Mouse (Mus musculus) cerebellum, adult (tissue): ENCODE data around the gene Slc50a1.
A peak's percentile ranks its signal among the peaks of the same experiment; 100 is the strongest.

Source experiments
- ATAC-seq: cut with Nextera tagmentation; 2 replicates; pipeline ENCODE4 v1.9.2; 2017; ENCODE audit warnings: mild to moderate bottlenecking, moderate library complexity, mixed read lengths; ENCODE audit not compliant: insufficient number of reproducible peaks, low FRiP score, low TSS enrichment

The Slc50a1 gene

DNA sequence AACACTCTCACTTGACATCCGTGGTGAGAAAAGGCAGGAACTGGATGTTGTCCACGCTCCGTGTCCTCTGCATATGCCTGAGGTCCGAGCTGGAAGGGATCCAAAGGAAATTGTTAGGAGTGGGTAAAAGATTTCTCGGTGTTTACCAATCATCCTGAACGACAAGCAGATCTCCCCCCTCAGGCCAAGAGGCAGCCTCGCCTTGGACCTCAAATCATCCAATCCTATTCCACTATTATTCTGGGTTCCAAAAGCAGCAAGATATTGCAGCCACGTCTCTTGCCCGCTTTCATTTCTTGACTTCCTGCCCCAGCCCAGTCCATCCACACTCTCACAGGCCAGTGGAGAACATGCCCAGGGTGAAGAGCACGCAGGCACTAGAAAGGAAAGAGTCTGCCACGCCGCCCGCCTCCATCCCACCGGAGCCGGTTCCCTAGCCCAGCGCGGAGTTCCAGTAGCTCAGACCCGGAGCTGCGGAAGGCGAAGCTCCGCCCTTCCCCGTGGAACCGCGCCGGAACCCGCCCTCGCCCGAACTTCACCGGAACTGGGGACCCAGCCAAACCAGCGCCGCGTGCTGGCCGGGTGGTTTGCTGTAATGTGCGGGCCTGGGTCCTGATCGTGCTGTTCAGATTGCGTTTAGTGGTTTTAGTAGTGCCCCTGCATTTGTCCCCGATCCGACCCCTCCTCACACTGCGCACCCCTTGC is at the start of gene Slc50a1:
Gene Slc50a1, minus strand, starts transcription at position 520 of the 705 bp plus-strand sequence.
- ATAC-seq = peak; percentile 69

DNA sequence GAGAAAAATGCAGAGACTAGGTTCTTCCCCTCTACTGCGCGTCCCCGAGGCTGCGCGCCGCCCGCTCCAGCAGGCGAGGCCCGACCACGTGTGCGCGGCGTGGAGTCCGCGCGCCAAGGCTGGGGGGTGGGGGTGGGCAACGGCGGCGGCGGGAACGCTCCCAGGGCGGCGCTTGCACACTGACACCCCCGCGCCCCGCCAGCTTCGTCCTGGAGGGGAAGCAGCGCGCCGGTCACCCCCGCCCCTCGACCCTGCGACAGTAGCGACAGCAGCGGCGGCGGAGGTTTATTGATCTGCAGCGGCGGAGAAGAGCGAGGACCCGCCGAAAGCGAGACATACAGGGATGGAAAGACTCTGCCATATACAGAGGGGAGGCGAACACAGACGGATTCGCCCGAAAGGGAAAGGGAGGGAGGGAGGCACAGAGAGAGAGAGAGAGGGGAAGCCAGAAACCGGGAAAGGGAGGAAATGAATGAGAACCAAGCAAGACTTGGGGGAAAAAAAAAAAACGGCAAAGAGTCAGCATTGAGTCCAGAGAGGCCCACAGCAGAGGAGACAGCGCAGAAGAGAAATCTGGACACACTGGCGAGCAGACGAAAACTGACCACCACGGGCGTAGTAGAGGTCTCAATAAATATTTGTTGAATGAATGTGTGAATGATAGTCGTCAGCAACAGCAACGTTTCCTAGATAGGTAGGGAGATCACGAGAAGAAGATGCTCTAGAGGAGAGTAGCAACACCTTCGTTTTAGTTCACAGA is 49.4 kb upstream of the Slc50a1 start:
- no peak for ATAC-seq

DNA sequence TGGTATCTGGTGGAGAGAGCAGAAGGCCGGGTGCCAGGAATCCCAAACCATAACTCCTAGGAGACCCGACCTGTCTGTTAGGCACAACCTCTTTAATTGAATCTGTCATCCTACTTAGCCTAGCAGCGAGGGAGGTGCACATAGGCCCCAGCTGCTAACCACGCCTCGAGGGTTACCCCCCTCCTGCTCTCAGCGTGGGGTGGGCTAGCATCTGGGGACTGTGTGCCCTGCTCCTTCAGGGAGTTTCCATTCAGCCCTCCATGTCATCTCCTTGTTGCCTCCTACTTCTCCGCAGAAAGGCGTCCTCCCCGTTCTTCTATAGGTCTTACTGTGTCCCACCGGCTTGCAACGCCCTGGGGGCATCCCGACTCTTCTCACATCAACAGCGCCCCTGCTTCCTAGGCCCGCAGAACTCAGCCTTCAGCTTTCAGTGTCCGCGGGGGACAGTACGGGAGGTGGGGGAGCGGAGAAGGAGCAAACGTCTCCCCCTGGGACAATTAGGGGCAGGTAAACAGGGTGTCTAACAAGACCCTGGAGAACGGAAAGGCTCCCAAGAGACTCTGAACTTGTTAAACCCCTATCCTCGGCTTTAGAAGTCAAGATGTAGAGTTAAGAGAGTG is 48.7 kb upstream of the Slc50a1 start:
- ATAC-seq = no peak

DNA sequence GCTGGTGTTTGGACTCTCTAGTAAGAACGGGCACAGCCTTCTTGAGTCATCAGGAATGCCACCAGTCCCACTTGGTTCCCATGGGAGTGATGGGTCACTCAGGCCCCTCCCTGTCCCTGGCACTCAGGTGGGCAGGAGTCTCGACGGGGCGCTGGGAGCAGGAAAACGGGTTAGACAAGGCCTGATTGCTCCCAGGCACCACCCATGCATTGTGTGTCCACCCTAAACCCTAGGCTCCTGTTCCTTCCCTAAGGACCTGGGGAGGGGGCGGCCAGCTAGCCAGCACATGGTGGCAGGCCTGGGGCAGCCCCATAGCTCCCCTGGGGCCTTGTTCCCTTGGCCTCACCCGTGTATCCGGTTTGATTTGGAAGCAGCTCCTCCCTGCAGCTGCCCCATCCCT is 47.9 kb upstream of the Slc50a1 start:
- no peak for ATAC-seq

DNA sequence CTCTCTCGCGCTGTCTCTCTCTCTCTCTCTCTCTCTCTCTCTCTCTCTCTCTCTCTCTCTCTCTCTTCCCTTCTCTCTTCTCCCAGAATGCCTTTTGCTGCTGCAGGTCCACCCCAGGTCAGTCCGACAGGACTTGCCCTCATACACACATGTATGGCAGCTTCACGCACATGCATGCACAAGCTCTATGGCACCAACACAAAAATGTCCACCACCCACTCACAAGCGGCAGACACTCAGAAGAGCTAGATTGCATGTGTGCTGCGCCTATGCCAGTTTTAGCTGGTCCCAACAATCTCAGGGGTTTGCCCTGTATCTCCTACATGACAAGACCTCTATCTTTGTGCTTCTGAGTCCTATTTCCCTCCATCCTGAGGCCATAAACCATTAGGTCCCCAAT is 46.9 kb upstream of the Slc50a1 start:
- no peak for ATAC-seq

DNA sequence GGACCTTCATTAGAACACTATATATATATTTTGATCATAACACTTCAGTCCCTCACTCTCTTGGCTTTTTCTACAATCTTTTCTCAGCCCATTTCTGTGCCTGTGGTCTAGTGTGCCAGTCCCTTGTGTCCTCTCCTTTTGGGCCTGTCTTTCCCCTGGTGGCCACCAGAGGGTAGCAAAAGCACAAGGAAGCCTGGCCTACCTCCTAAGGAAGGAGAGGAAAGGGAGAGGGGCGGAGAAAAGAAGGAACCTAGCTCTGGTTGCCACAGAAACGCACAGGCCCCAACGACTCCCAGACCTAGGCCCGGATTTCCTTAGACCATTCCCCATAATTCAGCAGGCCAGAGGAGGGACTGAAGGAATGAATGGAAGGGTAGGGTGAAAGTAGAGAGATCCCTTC is 46.5 kb upstream of the Slc50a1 start:
- peak; percentile 40; the same call in 1 of the 2 replicates for ATAC-seq

DNA sequence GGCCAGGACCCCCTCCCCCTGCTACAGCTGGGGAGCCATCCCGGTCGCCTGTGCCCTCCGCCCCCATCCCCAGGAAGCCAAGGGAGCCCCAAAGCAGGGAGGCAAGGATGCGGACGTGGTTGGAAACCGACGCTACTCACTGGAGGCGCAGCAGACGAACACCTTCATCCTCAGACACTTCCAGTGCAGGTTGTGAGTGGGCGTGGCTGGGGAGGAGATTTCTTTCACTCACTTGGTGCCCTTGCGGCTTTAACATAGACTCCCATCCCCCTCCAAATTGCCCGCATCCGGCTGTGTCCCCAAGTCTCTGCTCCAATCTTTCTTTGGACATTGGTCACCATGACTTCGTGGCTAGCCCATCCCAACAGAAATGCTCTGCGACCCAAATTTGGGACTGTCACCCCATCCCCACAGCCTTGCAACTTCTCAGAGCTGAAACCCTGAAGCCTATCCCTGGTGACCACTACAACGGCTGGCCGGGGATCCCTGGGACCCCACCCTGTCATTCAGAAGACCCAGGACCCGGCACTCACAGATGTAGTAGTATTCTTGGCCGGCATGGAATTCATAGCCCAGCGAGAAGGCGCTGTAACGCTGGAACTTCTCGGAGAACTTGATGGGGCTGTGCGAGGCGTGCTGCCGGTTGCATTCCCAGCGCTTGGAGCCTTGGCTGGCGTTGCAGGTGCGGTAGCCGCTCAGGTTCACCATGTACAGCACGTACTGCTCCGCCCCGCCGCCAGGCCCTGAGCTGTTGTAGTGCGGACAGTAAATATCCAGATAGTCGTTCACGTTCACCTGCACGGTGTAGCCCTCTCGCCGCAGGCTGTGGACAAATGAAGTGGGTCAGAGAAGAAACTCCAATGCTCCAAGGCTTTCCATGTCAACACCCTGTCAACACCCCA is 45.8 kb upstream of the Slc50a1 start:
- ATAC-seq = no peak

DNA sequence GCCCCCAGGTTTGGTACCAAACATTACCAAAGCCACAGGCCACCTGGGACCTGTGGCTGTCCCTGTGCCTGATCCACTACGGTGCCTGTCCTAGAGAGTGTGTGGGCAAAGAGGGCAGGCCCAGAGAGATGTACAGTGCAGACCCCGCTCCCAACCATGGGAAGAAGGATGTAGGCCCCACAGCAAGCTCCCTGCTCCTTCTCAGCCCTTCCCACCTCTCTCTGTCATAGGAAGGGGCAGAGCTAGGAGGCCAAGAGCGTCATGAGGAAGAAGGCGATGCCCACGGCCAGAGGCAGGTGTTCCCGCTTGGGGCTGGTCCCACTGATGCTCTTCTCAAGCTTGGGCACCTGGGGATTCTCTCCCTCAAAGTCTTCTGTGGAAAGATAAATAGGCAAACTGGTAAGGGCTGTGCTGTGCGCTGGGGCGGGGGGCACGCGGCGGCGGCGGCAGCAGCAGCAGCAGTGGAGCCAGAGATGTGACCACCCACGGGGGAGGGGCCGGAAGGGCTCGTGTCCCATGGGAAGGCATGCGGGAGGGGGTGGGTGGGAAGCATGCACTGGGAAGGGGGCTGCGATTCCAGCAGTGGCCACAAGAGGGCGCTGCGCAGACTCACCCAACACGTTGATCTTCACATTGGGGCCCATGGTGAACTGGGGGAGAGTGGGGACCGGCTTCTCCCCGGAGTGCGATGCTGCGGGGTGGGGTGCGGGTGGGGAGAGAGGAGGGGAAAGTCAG is 45.0 kb upstream of the Slc50a1 start:
- ATAC-seq = 0 out of 2 replicates have a peak, but pooled peaks have one; percentile 9

DNA sequence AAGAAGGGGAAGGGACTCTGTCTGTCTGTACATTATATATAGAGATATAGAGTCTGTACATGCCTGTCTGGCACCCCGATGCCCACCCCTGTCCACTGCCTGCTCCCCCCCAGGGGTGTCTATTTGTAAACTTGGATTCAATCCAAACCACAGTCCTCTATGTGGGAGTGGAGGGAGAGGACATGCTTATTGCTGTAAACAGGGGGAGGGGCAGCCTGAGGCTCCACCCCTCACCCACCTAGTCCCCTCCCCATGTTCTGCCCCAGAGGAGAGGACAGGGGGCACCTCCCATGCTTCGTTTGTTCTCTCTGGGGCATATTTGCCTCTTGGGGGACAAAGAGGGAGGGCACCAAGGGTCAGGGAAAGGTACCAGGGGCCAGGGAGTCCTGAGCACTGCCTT is 44.4 kb upstream of the Slc50a1 start:
- ATAC-seq = no peak

DNA sequence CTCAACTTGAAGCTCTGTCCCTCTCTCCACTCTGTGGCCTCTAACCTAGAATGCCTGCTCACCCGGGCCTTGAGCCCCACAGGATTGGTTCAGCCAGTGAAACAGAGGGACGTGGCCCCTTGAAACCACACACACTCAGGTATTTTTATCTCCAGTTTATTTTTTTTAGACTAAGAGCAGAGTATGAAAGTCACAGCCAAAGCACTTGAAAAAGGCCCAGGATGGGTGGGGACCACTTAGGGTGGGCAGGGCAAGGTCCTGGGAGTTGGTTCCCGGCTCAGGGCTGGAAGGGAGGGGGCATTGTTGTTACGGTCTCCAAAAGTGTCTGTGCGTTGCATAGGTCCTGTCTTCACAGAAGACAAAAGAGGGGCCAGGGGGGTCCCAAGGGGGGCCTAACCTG is 44.0 kb upstream of the Slc50a1 start:
- no peak for ATAC-seq

DNA sequence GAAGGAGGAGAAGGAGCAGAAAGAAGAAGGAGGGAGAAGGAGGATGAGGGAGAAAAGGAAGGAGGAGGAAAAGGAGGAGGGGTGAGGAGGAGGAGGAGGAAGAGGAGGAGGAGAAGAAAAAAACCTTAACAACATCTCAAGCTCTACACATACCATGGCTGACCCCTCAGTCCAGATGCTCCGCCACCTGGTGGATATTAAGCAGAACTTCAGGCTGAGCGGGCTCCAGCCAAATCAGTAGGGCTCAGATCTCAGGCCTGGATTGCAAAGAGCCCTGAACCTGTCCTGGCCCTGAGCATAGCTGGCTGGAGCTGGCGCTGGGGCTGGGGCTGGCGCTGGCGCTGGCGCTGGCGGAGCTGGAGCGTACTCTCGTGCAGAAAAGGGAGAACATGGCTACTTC is 37.7 kb upstream of the Slc50a1 start:
- ATAC-seq = peak; percentile 75

DNA sequence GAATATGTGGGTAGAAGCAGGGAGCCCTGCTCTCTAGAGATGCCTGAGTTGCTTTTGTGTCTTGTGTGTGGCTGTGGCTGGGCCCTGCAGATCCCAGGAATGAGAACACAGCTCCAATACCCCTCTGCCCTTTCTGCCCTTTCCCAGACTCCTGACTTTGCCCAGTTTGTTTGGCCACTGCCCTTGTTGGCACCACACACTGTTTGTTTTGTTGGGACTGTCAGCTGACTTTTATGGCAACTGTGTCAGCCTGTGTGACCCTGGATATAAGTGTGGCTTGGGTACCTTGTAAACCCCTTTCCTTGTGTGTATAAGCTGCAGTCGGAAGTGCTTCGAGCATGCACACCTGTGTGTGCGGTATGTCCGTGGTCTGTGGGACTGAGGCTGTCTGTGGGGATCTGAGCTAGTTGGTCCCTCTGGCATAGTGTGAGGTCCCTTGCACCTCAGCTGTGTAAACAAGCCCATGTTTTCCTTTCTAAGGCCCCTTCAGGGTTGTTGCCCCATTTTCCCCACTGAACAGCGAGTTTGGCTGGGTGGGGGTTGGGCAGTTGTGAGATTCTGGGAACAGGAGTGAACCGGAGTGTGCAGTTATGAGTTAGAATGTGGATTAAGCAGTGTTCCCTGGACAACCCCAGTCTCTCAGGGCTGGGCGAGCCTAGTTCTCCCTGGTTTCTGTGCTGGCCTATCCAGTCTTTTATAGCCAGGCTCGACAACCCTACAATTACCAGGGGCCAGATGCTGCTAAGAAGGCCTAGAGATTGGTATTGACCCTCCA is 35.4 kb upstream of the Slc50a1 start:
- no peak for ATAC-seq

DNA sequence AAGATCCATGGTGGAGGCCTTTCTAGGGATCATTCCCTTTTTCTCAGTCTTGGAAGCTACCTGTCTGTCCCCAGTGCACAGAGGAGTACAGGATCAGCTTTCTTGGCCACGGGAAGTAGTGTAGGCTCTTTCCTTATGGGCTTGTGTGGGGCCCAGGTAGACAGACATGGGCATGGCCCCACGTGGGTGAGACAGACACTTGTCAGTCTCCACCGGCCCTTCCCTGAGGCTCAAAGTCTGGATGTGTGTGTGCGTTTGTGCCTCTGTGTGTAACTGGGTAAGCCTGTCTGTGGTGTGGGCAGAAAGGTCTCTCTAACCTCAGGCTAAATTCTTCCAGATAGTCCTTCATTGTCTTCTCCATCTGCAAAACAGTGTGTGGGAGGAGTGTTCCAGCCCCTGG is 34.7 kb upstream of the Slc50a1 start:
- ATAC-seq = no peak

DNA sequence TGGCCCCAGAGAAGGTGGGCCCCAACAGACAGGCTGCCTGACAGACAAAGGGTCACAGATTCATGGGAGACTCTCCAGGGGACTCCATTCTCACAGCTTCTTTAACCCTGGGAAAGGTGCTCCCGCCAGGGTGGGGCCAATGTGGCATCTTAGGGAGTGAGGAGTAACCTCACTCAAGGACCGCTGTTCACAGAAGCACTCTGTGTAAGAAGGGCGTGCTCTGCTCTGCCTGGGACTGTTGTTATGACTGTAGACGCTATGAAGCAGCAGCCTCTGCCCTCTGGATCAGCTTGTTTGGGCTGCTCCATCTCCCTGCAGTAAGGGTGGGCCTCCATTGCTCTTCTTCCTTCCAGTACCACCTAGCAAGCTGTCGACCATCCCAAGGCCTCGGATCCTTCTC is 34.1 kb upstream of the Slc50a1 start:
- ATAC-seq = no peak

DNA sequence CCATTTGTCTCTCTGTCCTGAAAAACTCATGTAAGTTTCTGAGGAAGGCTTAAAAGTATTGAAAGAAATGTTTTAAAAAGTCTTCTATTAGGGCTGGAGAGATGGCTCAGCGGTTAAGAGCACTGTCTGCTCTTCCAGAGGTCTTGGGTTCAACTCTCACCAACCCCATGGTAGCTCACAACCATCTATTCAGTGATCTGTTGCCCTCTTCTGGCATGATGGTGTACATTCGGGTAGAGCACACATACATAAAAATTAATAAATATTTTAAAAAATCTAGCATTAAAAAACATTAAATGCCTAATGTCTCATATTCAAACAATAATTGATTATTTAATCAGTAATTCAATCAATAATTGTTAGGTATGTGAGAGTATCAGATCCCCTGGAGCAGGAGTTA is 30.1 kb upstream of the Slc50a1 start:
- no peak for ATAC-seq

DNA sequence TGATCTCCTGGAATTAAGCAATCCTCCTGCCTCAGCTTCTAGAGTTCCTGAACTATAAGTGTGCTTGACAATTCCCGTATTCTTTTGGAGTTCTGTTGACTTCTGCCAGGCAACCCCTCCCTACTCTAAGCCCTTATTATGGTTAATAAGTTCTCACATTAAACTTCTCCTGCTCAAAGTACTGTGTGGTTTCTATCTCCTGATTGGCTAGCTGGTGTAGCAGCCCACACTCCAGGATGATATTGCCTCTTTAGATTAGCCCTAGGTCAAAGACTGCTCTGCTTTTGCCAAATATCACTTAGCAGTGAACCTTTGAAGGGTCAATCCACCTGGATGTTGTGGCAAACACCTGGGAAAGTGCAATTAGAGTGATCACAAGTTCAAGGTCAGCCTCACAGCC is 29.7 kb upstream of the Slc50a1 start:
- no peak for ATAC-seq

DNA sequence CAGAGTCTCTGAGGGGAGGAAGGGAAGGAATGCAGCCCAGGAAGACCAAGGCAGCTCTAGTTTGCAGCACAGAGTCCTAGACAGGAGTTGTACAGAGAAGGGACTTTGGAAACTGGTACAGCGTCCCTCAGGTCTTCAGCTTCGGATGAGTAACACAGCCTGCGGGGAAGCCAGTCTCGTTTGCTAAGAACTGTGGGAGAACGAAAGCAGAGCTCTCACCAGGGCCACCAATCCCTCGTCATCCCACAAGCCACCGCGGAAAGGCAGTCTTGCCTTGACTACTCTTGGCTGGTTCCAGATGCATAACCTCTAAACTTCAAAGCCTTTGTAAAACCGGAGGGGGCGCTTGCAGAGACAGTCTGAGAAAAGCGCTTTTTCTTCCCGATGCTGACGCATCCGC is 29.1 kb upstream of the Slc50a1 start:
- ATAC-seq = no peak

DNA sequence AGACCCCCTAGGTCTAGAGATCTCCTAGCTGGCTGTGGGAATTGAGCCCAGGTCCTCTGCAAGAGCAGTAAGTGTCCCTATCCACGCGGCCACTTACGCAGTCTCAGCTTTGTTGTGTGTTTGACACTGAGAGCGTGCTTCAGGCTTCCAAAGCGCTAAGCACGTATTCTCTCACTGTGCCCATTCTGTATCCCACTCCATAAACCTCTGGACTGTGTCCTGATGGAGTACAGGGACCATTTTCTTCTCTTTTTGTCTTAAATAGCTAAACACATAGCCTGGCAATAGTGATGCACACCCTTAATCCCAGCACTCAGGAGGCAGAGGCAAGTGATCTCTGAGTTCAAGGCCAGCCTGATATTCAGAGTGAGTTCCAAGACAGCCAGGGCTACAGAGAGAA is 28.5 kb upstream of the Slc50a1 start:
- no peak for ATAC-seq

DNA sequence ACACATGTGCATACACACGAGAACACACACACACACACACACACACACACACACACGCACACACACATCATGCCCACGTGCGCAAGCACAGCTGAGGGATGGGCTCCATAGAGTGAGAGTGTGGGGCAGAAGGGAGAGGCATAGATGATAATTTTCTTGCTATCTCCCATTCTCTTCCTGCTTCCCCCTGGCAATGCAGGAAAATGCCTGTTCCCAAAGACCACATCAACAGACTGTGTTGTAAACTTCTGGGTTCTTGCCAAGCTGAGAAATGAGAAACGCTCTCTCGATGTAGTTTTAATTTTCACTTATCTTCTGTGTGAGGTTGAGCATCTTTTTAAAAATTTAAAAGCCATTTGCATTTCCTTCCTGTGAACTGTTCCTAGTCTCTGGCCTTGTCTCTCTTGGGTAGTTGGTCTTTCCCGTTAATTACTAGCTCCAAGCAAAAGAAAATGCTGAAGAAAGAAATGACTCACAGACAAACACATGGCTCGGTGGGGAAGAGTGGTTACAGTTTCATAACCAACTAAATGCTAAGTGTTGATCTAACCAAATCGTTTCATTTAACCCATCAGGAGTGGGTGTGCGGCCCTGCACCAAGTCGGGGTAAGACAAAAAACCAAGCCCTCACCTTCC is 26.5 kb upstream of the Slc50a1 start:
- no peak for ATAC-seq
